ENCODE assay signal across 27 mouse cellular contexts in genomic region chr5:62320682-62321081, GRCm38 (mm10).
DNase-seq lines count a peak whose midpoint lies in the region; ATAC-seq and TF ChIP-seq lines count a peak whose summit lies in the region.
"Had no signal": no experiment of that assay in that cellular context is flagged by ENCODE, and none has a peak within 500 bp of the region (broad histone marks: within the 10 kb centered on the region; RNA-seq: fewer than 3 reads in every experiment).

No protein-coding gene starts in this region.

- 37% methylated on average over 2 of the region's 2 CpGs for WGBS in forebrain, embryonic 14.5 days
- WGBS in forebrain, postnatal 0 days, result 33% methylated on average over 2 of the region's 2 CpGs
- 63% methylated on average over 2 of the region's 2 CpGs for WGBS in midbrain, embryonic 13.5 days
- 77% methylated on average over 2 of the region's 2 CpGs for WGBS in midbrain, embryonic 10.5 days
- 39% methylated on average over 2 of the region's 2 CpGs for WGBS in midbrain, embryonic 16.5 days

- H3K4me3 ChIP-seq in forebrain, embryonic 14.5 days (ENCODE audit: low read depth, low read length), result no peak overlapping the region
- H3K4me3 ChIP-seq in forebrain, postnatal 0 days (ENCODE audit: low read depth, low read length), result no peak overlapping the region
- H3K4me3 ChIP-seq in midbrain, embryonic 13.5 days (replicated peaks), result no peak overlapping the region
- H3K4me3 ChIP-seq in midbrain, embryonic 10.5 days, result no peak overlapping the region
- no peak overlapping the region for H3K4me3 ChIP-seq in midbrain, embryonic 16.5 days (ENCODE audit: low read depth, low read length)
- H3K4me3 ChIP-seq: embryonic facial prominence, embryonic 12.5 days; embryonic facial prominence, embryonic 15.5 days; erythroblast, embryonic 14.5 days; forebrain, embryonic 12.5 days; heart, adult 2 months; heart, embryonic 10.5 days; heart, embryonic 13.5 days had no signal

- H3K9ac ChIP-seq in forebrain, embryonic 14.5 days (ENCODE audit: low read length), result no peak overlapping the region
- no peak overlapping the region for H3K9ac ChIP-seq in forebrain, postnatal 0 days
- H3K9ac ChIP-seq in midbrain, embryonic 13.5 days (replicated peaks), result no peak overlapping the region
- no peak overlapping the region for H3K9ac ChIP-seq in midbrain, embryonic 16.5 days (ENCODE audit: low read depth, low read length)
- H3K9ac ChIP-seq: embryonic facial prominence, embryonic 12.5 days; embryonic facial prominence, embryonic 15.5 days; forebrain, embryonic 12.5 days; heart, embryonic 13.5 days; hindbrain, embryonic 14.5 days had no signal

- ATAC-seq in forebrain, embryonic 14.5 days, result no peak
- no peak for ATAC-seq in forebrain, postnatal 0 days
- ATAC-seq in midbrain, embryonic 13.5 days, result peak; percentile 69
- 0 out of 2 replicates have a peak, but pooled peaks have one; percentile 14 for ATAC-seq in midbrain, embryonic 16.5 days
- ATAC-seq: activated CD4-positive, CD25-positive, alpha-beta regulatory T cell, adult 4 months; forebrain, embryonic 16.5 days; hindbrain, postnatal 0 days had no signal

- no peaks in the 10 kb centered on the region for H3K9me3 ChIP-seq in forebrain, embryonic 14.5 days (replicated peaks; ENCODE audit: control insufficient read depth, low read length)
- H3K9me3 ChIP-seq in forebrain, postnatal 0 days (ENCODE audit: low read length), result no peaks in the 10 kb centered on the region
- no peaks in the 10 kb centered on the region for H3K9me3 ChIP-seq in midbrain, embryonic 13.5 days
- H3K9me3 ChIP-seq in midbrain, embryonic 10.5 days (replicated peaks), result no peaks in the 10 kb centered on the region
- H3K9me3 ChIP-seq in midbrain, embryonic 16.5 days (replicated peaks; ENCODE audit: control insufficient read depth, low read length, poor library complexity, severe bottlenecking), result no peaks in the 10 kb centered on the region
- H3K9me3 ChIP-seq: embryonic facial prominence, embryonic 12.5 days; embryonic facial prominence, embryonic 15.5 days; forebrain, embryonic 12.5 days; heart, embryonic 10.5 days; heart, embryonic 13.5 days had no signal

- no peaks in the 10 kb centered on the region for H3K36me3 ChIP-seq in forebrain, embryonic 14.5 days (ENCODE audit: control insufficient read depth, insufficient read depth, low read length)
- H3K36me3 ChIP-seq in forebrain, postnatal 0 days (ENCODE audit: insufficient read depth), result no peaks in the 10 kb centered on the region
- no peaks in the 10 kb centered on the region for H3K36me3 ChIP-seq in midbrain, embryonic 13.5 days
- no peaks in the 10 kb centered on the region for H3K36me3 ChIP-seq in midbrain, embryonic 10.5 days
- H3K36me3 ChIP-seq in midbrain, embryonic 16.5 days (ENCODE audit: control insufficient read depth, insufficient read depth, low read length), result no peaks in the 10 kb centered on the region
- H3K36me3 ChIP-seq: embryonic facial prominence, embryonic 12.5 days; embryonic facial prominence, embryonic 15.5 days; forebrain, embryonic 12.5 days; heart, embryonic 10.5 days; heart, embryonic 13.5 days had no signal

- H3K4me1 ChIP-seq in forebrain, embryonic 14.5 days (ENCODE audit: control insufficient read depth, insufficient read depth, low read length), result no peaks in the 10 kb centered on the region
- no peaks in the 10 kb centered on the region for H3K4me1 ChIP-seq in forebrain, postnatal 0 days (ENCODE audit: insufficient read depth)
- H3K4me1 ChIP-seq in midbrain, embryonic 13.5 days (replicated peaks), result no peaks in the 10 kb centered on the region
- no peaks in the 10 kb centered on the region for H3K4me1 ChIP-seq in midbrain, embryonic 10.5 days
- no peaks in the 10 kb centered on the region for H3K4me1 ChIP-seq in midbrain, embryonic 16.5 days (ENCODE audit: control insufficient read depth, insufficient read depth, low read length)
- H3K4me1 ChIP-seq: embryonic facial prominence, embryonic 12.5 days; embryonic facial prominence, embryonic 15.5 days; forebrain, embryonic 12.5 days; heart, embryonic 10.5 days; heart, embryonic 13.5 days had no signal

- H3K27ac ChIP-seq in forebrain, embryonic 14.5 days (ENCODE audit: low read depth, low read length), result no peak overlapping the region
- no peak overlapping the region for H3K27ac ChIP-seq in forebrain, postnatal 0 days (ENCODE audit: low read depth, low read length)
- H3K27ac ChIP-seq in midbrain, embryonic 13.5 days, result no peak overlapping the region
- H3K27ac ChIP-seq in midbrain, embryonic 10.5 days (replicated peaks), result no peak overlapping the region
- H3K27ac ChIP-seq in midbrain, embryonic 16.5 days (ENCODE audit: low read length), result no peak overlapping the region
- H3K27ac ChIP-seq: embryonic facial prominence, embryonic 12.5 days; embryonic facial prominence, embryonic 15.5 days; forebrain, embryonic 12.5 days; heart, adult 2 months; heart, embryonic 10.5 days; heart, embryonic 13.5 days; hindbrain, embryonic 14.5 days; hindbrain, postnatal 0 days had no signal

- no peak for TF ChIP-seq CTCF in forebrain, postnatal 0 days (IDR thresholded peaks at IDR 0.05; ENCODE audit: low read depth)

- peak; percentile 3 for DNase-seq in forebrain, embryonic 14.5 days (ENCODE audit: low spot score)
- no peak for DNase-seq in forebrain, postnatal 0 days
- DNase-seq in midbrain, embryonic 10.5 days (ENCODE audit: low spot score), result no peak
- DNase-seq in urinary bladder, adult 2 months (ENCODE audit: low spot score), result no peak
- no peak for DNase-seq in cerebellum, adult 11-12 months
- DNase-seq: adrenal gland, adult 8-10 months; adrenal gland, postnatal 25 days; cerebellum, adult 2 months; cerebellum, adult 9-11 months; cerebellum, postnatal 25 days; gastrocnemius, postnatal 10 days; gastrocnemius, postnatal 36 days; heart, adult 2 months; heart, postnatal 14 days; heart, postnatal 4 days had no signal

- H3K4me2 ChIP-seq in forebrain, embryonic 14.5 days (ENCODE audit: low read length), result no peak overlapping the region
- H3K4me2 ChIP-seq in forebrain, postnatal 0 days (ENCODE audit: low read depth), result no peak overlapping the region
- no peak overlapping the region for H3K4me2 ChIP-seq in midbrain, embryonic 13.5 days (replicated peaks)
- no peak overlapping the region for H3K4me2 ChIP-seq in midbrain, embryonic 16.5 days (ENCODE audit: low read length)
- H3K4me2 ChIP-seq: embryonic facial prominence, embryonic 12.5 days; embryonic facial prominence, embryonic 15.5 days; forebrain, embryonic 12.5 days; heart, embryonic 13.5 days; hindbrain, embryonic 14.5 days had no signal

- H3K27me3 ChIP-seq in forebrain, embryonic 14.5 days (replicated peaks; ENCODE audit: control insufficient read depth, insufficient read depth, low read length), result no peaks in the 10 kb centered on the region
- H3K27me3 ChIP-seq in forebrain, postnatal 0 days (ENCODE audit: insufficient read depth, low read length), result no peaks in the 10 kb centered on the region
- H3K27me3 ChIP-seq in midbrain, embryonic 13.5 days, result no peaks in the 10 kb centered on the region
- H3K27me3 ChIP-seq in midbrain, embryonic 10.5 days (ENCODE audit: low read depth, poor library complexity, severe bottlenecking), result no peaks in the 10 kb centered on the region
- H3K27me3 ChIP-seq in midbrain, embryonic 16.5 days (ENCODE audit: control insufficient read depth, insufficient read depth, low read depth, low read length), result no peaks in the 10 kb centered on the region
- H3K27me3 ChIP-seq: embryonic facial prominence, embryonic 12.5 days; embryonic facial prominence, embryonic 15.5 days; forebrain, embryonic 12.5 days; heart, embryonic 13.5 days had no signal

Comparison
In these comparisons a context has a peak if more than half of its experiments do, and no peak if none do; other contexts are left out.
1. ATAC-seq: peak in midbrain, embryonic 13.5 days (single experiment) and midbrain, embryonic 16.5 days (single experiment); none in forebrain, embryonic 14.5 days (single experiment) and forebrain, postnatal 0 days (single experiment).